Mouse (Mus musculus): ENCODE measurements around the gene Rgl1. TPM values are rescaled to one million over a fixed set of nuclear protein-coding genes. Genes with fewer than 3 reads are reported as not detected.
A peak's percentile ranks its signal among the peaks of the same experiment; 100 is the strongest.

The Rgl1 gene
- total RNA-seq (2014; rRNA removed; ENCODE audit: low replicate concordance) (38.9 and 48.1 TPM in 2 replicates), polyA plus RNA-seq (2015; fragmentation: Nextera tagmentation; extraction: Ambion mirVana) (36.7 and 41.6 TPM in 2 replicates)

GRCm38 (mm10) chr1:152766032-152766772 lies at the start of gene Rgl1, which contains the start of gene Arpc5:
Gene Rgl1 (minus strand): TSS chr1:152766351.
Gene Arpc5 (plus strand): TSS chr1:152766542.
- no peaks in the 10 kb centered on the region for H3K4me1 ChIP-seq (ENCODE audit: control insufficient read depth, insufficient read depth)
- TF ChIP-seq CTCF (IDR thresholded peaks at IDR 0.05; ENCODE audit: low read depth) (no peak), EP300 (IDR thresholded peaks at IDR 0.05; ENCODE audit: low read depth) (no peak)
- DNase-seq (ENCODE audit: low spot score) (peak; percentile 96), ATAC-seq (ENCODE audit: insufficient read depth, low read depth) (peak; percentile 96)
- under 1% methylated on average over 71 of the region's 86 CpGs for WGBS
- peaks cover 20% of the 10 kb centered on the region for H3K36me3 ChIP-seq (replicated peaks; ENCODE audit: control insufficient read depth, insufficient read depth, low read length)
- peak within 1 kb of the TSS; percentile 96 for H3K27ac ChIP-seq (ENCODE audit: low read depth)
- peak within 1 kb of the TSS; percentile 97 for H3K4me3 ChIP-seq (ENCODE audit: low read depth, low read length)
- peak within 1 kb of the TSS; percentile 97 for H3K9ac ChIP-seq (replicated peaks; ENCODE audit: low read depth, low read length)
- no peaks in the 10 kb centered on the region for H3K27me3 ChIP-seq (ENCODE audit: control insufficient read depth, insufficient read depth, low read length)
- H3K4me2 ChIP-seq (ENCODE audit: low read depth, low read length): peak within 1 kb of the TSS; percentile 90
- no peaks in the 10 kb centered on the region for H3K9me3 ChIP-seq (replicated peaks; ENCODE audit: control insufficient read depth, low read length)

GRCm38 (mm10) chr1:152815265-152815701 lies 49.1 kb upstream of the Rgl1 start:
- no peaks in the 10 kb centered on the region for H3K36me3 ChIP-seq (replicated peaks; ENCODE audit: control insufficient read depth, insufficient read depth, low read length)
- ATAC-seq (ENCODE audit: insufficient read depth, low read depth) (peak; percentile 71), DNase-seq (ENCODE audit: low spot score) (peak; percentile 36)
- peaks cover 30% of the 10 kb centered on the region; the same call in 1 of the 2 replicates for H3K4me1 ChIP-seq (ENCODE audit: control insufficient read depth, insufficient read depth)
- no peak overlapping the region for H3K4me2 ChIP-seq (ENCODE audit: low read depth, low read length)
- no peaks in the 10 kb centered on the region for H3K27me3 ChIP-seq (ENCODE audit: control insufficient read depth, insufficient read depth, low read length)
- peak; percentile 40 for TF ChIP-seq CTCF (IDR thresholded peaks at IDR 0.05; ENCODE audit: low read depth)
- TF ChIP-seq EP300 (IDR thresholded peaks at IDR 0.05; ENCODE audit: low read depth): no peak
- 39% methylated on average over 7 of the region's 7 CpGs for WGBS
- no peak overlapping the region for H3K27ac ChIP-seq (ENCODE audit: low read depth)
- H3K9me3 ChIP-seq (replicated peaks; ENCODE audit: control insufficient read depth, low read length): no peaks in the 10 kb centered on the region
- no peak overlapping the region for H3K4me3 ChIP-seq (ENCODE audit: low read depth, low read length)
- H3K9ac ChIP-seq (replicated peaks; ENCODE audit: low read depth, low read length): no peak overlapping the region

- Histone ChIP-seq H3K4me3 (ENCODE audit: low read depth, low read length) (no peak overlapping the region), H3K4me2 (ENCODE audit: low read depth, low read length) (no peak overlapping the region), H3K27ac (ENCODE audit: low read depth) (no peak overlapping the region), H3K9me3 (replicated peaks; ENCODE audit: control insufficient read depth, low read length) (no peaks in the 10 kb centered on the region), H3K27me3 (ENCODE audit: control insufficient read depth, insufficient read depth, low read length) (no peaks in the 10 kb centered on the region), H3K36me3 (replicated peaks; ENCODE audit: control insufficient read depth, insufficient read depth, low read length) (no peaks in the 10 kb centered on the region), H3K9ac (replicated peaks; ENCODE audit: low read depth, low read length) (no peak overlapping the region), H3K4me1 (ENCODE audit: control insufficient read depth, insufficient read depth) (0 out of 2 replicates have a peak, but pooled peaks cover 9% of the 10 kb centered on the region)
- no peak for TF ChIP-seq CTCF (IDR thresholded peaks at IDR 0.05; ENCODE audit: low read depth)
- no peak for TF ChIP-seq EP300 (IDR thresholded peaks at IDR 0.05; ENCODE audit: low read depth)
- WGBS: 83% methylated on average over 13 of the region's 13 CpGs
- ATAC-seq (ENCODE audit: insufficient read depth, low read depth): no peak
- DNase-seq (ENCODE audit: low spot score): no peak
Observed at GRCm38 (mm10) chr1:152810533-152811439, 44.6 kb upstream of the Rgl1 start.

GRCm38 (mm10) chr1:152809541-152810252 lies 43.5 kb upstream of the Rgl1 start:
- no peaks in the 10 kb centered on the region for H3K9me3 ChIP-seq (replicated peaks; ENCODE audit: control insufficient read depth, low read length)
- no peak overlapping the region for H3K9ac ChIP-seq (replicated peaks; ENCODE audit: low read depth, low read length)
- DNase-seq (ENCODE audit: low spot score) (peak; percentile 70), ATAC-seq (ENCODE audit: insufficient read depth, low read depth) (peak; percentile 91)
- no peak overlapping the region for H3K4me3 ChIP-seq (ENCODE audit: low read depth, low read length)
- H3K4me1 ChIP-seq (ENCODE audit: control insufficient read depth, insufficient read depth): 0 out of 2 replicates have a peak, but pooled peaks cover under 1% of the 10 kb centered on the region
- TF ChIP-seq CTCF (IDR thresholded peaks at IDR 0.05; ENCODE audit: low read depth) (peak; percentile 22; the same call in 1 of the 2 replicates), EP300 (IDR thresholded peaks at IDR 0.05; ENCODE audit: low read depth) (no peak)
- no peak overlapping the region for H3K4me2 ChIP-seq (ENCODE audit: low read depth, low read length)
- no peaks in the 10 kb centered on the region for H3K36me3 ChIP-seq (replicated peaks; ENCODE audit: control insufficient read depth, insufficient read depth, low read length)
- WGBS: 40% methylated on average over 8 of the region's 8 CpGs
- peak overlapping the region; percentile 73 for H3K27ac ChIP-seq (ENCODE audit: low read depth)
- no peaks in the 10 kb centered on the region for H3K27me3 ChIP-seq (ENCODE audit: control insufficient read depth, insufficient read depth, low read length)

- ATAC-seq (ENCODE audit: insufficient read depth, low read depth): no peak
- no peaks in the 10 kb centered on the region for H3K36me3 ChIP-seq (replicated peaks; ENCODE audit: control insufficient read depth, insufficient read depth, low read length)
- TF ChIP-seq EP300 (IDR thresholded peaks at IDR 0.05; ENCODE audit: low read depth) (no peak), CTCF (IDR thresholded peaks at IDR 0.05; ENCODE audit: low read depth) (no peak)
- H3K4me1 ChIP-seq (ENCODE audit: control insufficient read depth, insufficient read depth): no peaks in the 10 kb centered on the region
- H3K27me3 ChIP-seq (ENCODE audit: control insufficient read depth, insufficient read depth, low read length): no peaks in the 10 kb centered on the region
- 0 out of 2 replicates have a peak overlapping the region, but pooled peaks have one; percentile 4 for H3K4me3 ChIP-seq (ENCODE audit: low read depth, low read length)
- no peak for DNase-seq (ENCODE audit: low spot score)
- no peak overlapping the region for H3K9ac ChIP-seq (replicated peaks; ENCODE audit: low read depth, low read length)
- H3K27ac ChIP-seq (ENCODE audit: low read depth): peak overlapping the region; percentile 38; the same call in 1 of the 2 replicates
- no peaks in the 10 kb centered on the region for H3K9me3 ChIP-seq (replicated peaks; ENCODE audit: control insufficient read depth, low read length)
- no peak overlapping the region for H3K4me2 ChIP-seq (ENCODE audit: low read depth, low read length)
- 82% methylated on average over 2 of the region's 2 CpGs for WGBS
Observed at GRCm38 (mm10) chr1:152808392-152808680, 42.2 kb upstream of the Rgl1 start.

Measured in heart, postnatal 0 days (tissue).